Mouse (Mus musculus) bone marrow, adult 2 months (tissue): ENCODE results near the gene Gm30302. TPM values are rescaled to one million over a fixed set of nuclear protein-coding genes. Genes with fewer than 3 reads are reported as not detected.

Source experiments
- H3K27ac ChIP-seq: fragments of 200-500 bp; 2 replicates; pipeline ENCODE4 v1.5.1; 2012; ENCODE audit warnings: low read depth, mild to moderate bottlenecking, control low read depth, inconsistent platforms, low read length; ENCODE audit not compliant: control insufficient read depth, poor library complexity, insufficient read depth
- H3K4me1 ChIP-seq: fragments of 200-500 bp; 2 replicates; pipeline ENCODE4 v1.6.1; 2011; ENCODE audit warnings: low read length; ENCODE audit not compliant: control insufficient read depth, insufficient read depth
- H3K4me3 ChIP-seq: fragments of 200-500 bp; replicated peaks from 2 replicates; pipeline ENCODE3; 2011; ENCODE audit warnings: mild to moderate bottlenecking, low read depth, low read length, control low read depth; ENCODE audit not compliant: control insufficient read depth
- CTCF ChIP-seq: fragments of 200-500 bp; IDR thresholded peaks from 2 replicates; pipeline ENCODE4 v1.5.1; 2011; ENCODE audit warnings: low read length, control low read depth; ENCODE audit not compliant: control insufficient read depth, insufficient read depth
- POLR2A ChIP-seq: fragments of 200-500 bp; IDR thresholded peaks from 2 replicates; pipeline ENCODE4 v1.6.1; 2011; ENCODE audit warnings: low read depth, mild to moderate bottlenecking, control low read depth, low read length, borderline replicate concordance; ENCODE audit not compliant: control insufficient read depth
- WGBS: fragments of 180-500 bp; shearing (Covaris S2); methylation state at CpG from one replicate; pipeline ENCODE4 v1.1.7; 2018; 5-methylcytosine and 5-hydroxymethylcytosine counted together
- polyA plus RNA-seq: library from polyadenylated mRNA; stranded (reverse); fragments of >200 nt; gene quantifications from 2 replicates; pipeline ENCODE4 v1.2.4, GENCODE M21; 2011; ENCODE audit warnings: low replicate concordance; ENCODE audit not compliant: missing spikeins, insufficient read depth, insufficient read length

Gene Gm30302
- not detected in 2 replicates for polyA plus RNA-seq

GRCm38 (mm10) chr13:49798901-49799300 lies at the start of gene Gm30302:
Gene Gm30302 (minus strand): TSS chr13:49799001.
- 83% methylated on average over 1 of the region's 1 CpGs for WGBS
- H3K27ac ChIP-seq: no peak within 1 kb of the TSS

GRCm38 (mm10) chr13:49846751-49847150 lies 48.0 kb upstream of the Gm30302 start:
- Histone ChIP-seq H3K4me3 (no peak overlapping the region), H3K4me1 (no peaks in the 10 kb centered on the region), H3K27ac (no peak overlapping the region)
- 24% methylated on average over 3 of the region's 3 CpGs for WGBS
- TF ChIP-seq CTCF (no peak), POLR2A (no peak)

More at GRCm38 (mm10) chr13:49798901-49799300, at the start of gene Gm30302:
- Histone ChIP-seq H3K4me3 (no peak within 1 kb of the TSS), H3K4me1 (no peaks in the 10 kb centered on the region)
- TF ChIP-seq POLR2A (no peak), CTCF (no peak)

GRCm38 (mm10) chr13:49846141-49846540 lies 47.3 kb upstream of the Gm30302 start:
- H3K4me3 ChIP-seq: no peak overlapping the region
- no peak overlapping the region for H3K27ac ChIP-seq
- 73% methylated on average over 3 of the region's 3 CpGs for WGBS
- TF ChIP-seq CTCF (no peak), POLR2A (no peak)
- no peaks in the 10 kb centered on the region for H3K4me1 ChIP-seq

- no peak overlapping the region for H3K4me3 ChIP-seq
- no peak for TF ChIP-seq POLR2A
- no peak for TF ChIP-seq CTCF
- WGBS: 46% methylated on average over 3 of the region's 3 CpGs
- no peaks in the 10 kb centered on the region for H3K4me1 ChIP-seq
- H3K27ac ChIP-seq: no peak overlapping the region
Measured at GRCm38 (mm10) chr13:49845663-49846062, 46.9 kb upstream of the Gm30302 start.

GRCm38 (mm10) chr13:49844071-49844470 lies 45.3 kb upstream of the Gm30302 start:
- TF ChIP-seq POLR2A (no peak), CTCF (no peak)
- WGBS: 66% methylated on average over 5 of the region's 5 CpGs
- Histone ChIP-seq H3K27ac (no peak overlapping the region), H3K4me3 (no peak overlapping the region), H3K4me1 (no peaks in the 10 kb centered on the region)

GRCm38 (mm10) chr13:49841186-49841585 lies 42.4 kb upstream of the Gm30302 start:
- TF ChIP-seq POLR2A (no peak), CTCF (no peak)
- no peak overlapping the region for H3K27ac ChIP-seq
- H3K4me1 ChIP-seq: no peaks in the 10 kb centered on the region
- no peak overlapping the region for H3K4me3 ChIP-seq

GRCm38 (mm10) chr13:49830355-49830754 lies 31.6 kb upstream of the Gm30302 start:
- no peaks in the 10 kb centered on the region for H3K4me1 ChIP-seq
- TF ChIP-seq POLR2A (no peak), CTCF (no peak)
- WGBS: 57% methylated on average over 3 of the region's 3 CpGs
- H3K27ac ChIP-seq: no peak overlapping the region
- no peak overlapping the region for H3K4me3 ChIP-seq

- no peak overlapping the region for H3K27ac ChIP-seq
- WGBS: 80% methylated on average over 4 of the region's 4 CpGs
- no peak for TF ChIP-seq POLR2A
- TF ChIP-seq CTCF: no peak
- no peaks in the 10 kb centered on the region for H3K4me1 ChIP-seq
- no peak overlapping the region for H3K4me3 ChIP-seq
Measured at GRCm38 (mm10) chr13:49825300-49825699, 26.5 kb upstream of the Gm30302 start.

GRCm38 (mm10) chr13:49814958-49815357 lies 16.2 kb upstream of the Gm30302 start:
- 26% methylated on average over 3 of the region's 3 CpGs for WGBS
- Histone ChIP-seq H3K27ac (no peak overlapping the region), H3K4me3 (no peak overlapping the region), H3K4me1 (no peaks in the 10 kb centered on the region)
- TF ChIP-seq CTCF (no peak), POLR2A (no peak)

- 78% methylated on average over 4 of the region's 4 CpGs for WGBS
- no peaks in the 10 kb centered on the region for H3K4me1 ChIP-seq
- H3K27ac ChIP-seq: no peak overlapping the region
- no peak for TF ChIP-seq POLR2A
- no peak for TF ChIP-seq CTCF
- no peak overlapping the region for H3K4me3 ChIP-seq
Measured at GRCm38 (mm10) chr13:49814420-49814819, 15.6 kb upstream of the Gm30302 start.
